Mouse (Mus musculus) lung, postnatal 0 days (tissue): ENCODE data around the gene Slc25a42.

ENCODE experiments used
- CTCF ChIP-seq: IDR thresholded peaks from 2 replicates; pipeline ENCODE4 v1.5.1; 2016; ENCODE audit warnings: antibody characterized with exemption, mild to moderate bottlenecking
- EP300 ChIP-seq: IDR thresholded peaks from 2 replicates; pipeline ENCODE4 v1.6.1; 2016; ENCODE audit warnings: antibody characterized with exemption, mild to moderate bottlenecking, control low read depth

DNA sequence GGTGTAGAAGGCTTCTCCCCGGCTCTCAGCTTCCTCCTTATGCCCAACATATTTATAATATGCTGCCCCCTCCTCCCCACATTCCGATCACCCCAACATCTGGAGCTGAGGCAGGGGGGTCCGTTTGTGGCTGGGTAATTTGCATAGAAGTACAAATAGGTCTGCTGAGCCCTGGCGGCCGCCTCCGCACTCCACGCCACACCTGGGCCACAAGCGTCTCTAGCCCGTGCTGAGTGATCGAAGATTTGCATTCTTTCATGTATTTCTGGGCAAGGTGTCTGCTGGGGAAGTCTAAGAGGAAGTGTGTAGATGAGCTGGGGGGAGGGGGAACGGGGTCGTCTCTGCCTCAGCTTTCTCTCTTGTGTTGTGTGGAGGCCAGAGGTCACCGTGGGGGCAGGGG lies 52.1 kb downstream of the Slc25a42 start:
- TF ChIP-seq CTCF (no peak), EP300 (no peak)
